Mouse (Mus musculus): ENCODE results near the gene Tecta.

Gene Tecta

DNA sequence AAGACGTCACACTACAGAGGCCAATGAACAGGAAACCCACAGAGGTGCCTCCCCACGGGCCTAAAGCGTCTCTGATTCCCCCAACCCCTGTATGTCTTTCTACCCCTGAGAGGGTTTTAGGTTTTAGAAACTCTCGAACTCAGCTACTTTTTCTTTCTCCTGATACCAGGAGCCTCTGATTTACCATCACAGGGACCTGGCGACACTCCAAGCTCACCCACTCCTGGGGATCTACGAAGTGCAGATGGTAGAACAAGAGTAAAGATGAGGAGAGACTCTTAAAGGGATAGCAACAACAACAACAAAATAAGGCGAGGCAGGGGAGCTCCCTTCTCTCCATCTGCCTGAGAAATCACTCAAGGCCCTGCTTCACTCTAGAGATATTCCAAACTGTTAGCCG lies 12.7 kb downstream of the Tecta start:
- DNase-seq (ENCODE audit: low spot score) = no peak

DNA sequence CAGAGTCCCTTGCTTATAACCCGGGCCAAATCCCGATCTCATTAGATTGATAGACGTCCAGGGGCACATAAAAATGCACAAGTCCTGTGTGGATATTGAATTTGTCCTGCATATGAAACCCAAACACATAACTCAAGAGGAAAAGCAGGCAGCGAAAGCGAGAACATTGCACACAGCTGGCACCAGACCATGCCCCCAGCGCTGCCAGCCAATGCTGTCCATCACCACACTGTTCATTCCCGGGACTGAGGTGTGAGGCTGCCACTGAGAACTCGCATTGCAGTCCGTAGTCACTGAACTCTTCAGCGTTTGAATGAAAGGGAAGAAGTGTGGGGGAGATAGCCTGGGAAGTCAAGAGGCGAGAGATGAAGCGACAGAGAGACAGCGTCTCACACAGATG lies 14.1 kb downstream of the Tecta start:
- DNase-seq (ENCODE audit: low spot score) = no peak

DNA sequence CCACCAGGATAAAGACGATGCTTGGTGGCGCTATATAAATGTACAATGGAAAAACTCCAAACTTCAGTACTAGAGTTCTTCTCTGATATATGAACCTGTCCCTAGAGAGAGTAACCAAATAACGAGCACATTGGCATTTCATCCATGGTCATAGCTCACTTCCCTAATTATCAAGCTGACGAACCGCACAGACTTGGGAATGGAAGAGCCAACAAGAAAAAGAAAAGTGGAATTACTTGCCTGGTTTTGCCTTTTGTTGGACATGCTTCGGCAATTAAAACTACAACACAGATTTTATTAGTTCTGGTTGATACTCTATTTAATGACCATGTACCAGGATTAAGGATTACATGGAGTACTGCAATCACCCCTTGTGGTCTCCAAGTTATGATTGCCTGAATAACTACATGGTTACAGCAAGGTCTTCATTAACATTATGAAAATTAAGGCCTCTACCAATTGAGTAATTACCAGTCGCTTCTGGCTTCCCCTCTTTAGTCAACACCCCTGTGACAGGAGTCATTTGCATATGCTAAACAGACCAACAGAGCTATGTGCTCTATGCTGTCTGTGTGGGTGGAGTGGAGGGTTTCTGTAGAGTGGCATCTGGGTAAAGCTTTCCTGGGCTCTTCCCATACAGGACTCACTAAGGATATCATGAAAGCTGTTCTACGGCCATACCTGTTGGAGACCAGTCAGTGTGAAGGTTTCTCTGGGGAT lies 16.9 kb downstream of the Tecta start:
- DNase-seq (ENCODE audit: low spot score) = no peak

DNA sequence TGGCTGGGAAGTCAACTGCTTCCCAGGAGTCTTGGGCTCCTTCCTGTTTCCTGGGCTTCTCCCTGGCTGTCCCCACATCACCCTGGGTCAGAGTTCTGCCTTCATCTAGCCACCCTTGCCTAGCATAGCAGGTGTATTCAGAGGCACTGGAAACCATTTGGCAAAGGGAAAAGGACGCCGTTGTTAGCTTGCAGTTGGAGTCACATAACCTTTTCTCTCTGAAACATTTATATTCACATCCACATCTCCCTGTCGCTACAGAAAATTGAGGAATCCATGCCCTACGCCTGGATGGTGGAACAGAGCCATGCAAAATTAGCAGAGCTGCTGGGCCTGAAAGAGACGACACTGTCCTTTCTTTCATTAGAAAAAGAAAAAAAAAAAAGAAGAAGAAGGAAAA lies 17.7 kb downstream of the Tecta start:
- no peak for DNase-seq (ENCODE audit: low spot score)

DNA sequence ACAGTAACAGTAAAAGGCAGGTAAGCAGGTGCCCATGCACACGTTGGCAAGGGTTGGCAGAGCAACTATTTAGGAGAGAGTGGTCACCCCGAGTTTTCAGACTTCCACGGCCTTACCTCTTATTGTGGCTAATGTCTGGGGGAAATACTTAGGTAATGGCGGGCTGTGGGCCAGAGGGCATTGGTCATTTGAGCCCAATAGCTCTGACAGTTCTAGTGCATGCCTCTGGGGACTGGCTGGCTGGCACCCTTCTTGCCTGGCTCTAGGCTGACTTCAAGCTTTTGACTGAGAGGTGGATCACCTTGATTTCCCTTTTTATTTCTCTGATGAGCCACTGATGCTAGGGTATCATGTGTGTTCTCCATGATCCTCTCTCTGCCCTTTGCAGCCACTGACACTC lies 21.7 kb downstream of the Tecta start:
- DNase-seq (ENCODE audit: low spot score) = no peak

DNA sequence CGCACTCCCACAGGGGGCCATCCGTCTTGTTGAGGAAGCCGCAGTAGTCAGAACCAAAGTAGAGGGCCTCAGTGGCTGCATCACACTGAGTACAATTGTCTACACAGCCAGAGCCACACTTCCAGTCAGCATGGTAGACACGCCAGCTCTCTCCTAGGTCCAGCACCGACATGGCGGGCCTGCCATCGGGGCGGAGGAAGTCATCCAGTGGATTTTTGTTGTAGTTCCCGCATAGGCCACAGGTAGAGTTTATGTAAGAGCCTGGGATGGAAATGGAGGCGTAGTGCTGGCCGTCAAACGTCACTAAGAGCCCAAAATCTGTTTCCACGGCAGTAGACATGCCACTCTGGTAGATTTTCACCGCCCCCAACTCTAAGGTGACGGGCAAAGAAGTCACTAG lies 22.1 kb downstream of the Tecta start:
- no peak for DNase-seq (ENCODE audit: low spot score)

DNA sequence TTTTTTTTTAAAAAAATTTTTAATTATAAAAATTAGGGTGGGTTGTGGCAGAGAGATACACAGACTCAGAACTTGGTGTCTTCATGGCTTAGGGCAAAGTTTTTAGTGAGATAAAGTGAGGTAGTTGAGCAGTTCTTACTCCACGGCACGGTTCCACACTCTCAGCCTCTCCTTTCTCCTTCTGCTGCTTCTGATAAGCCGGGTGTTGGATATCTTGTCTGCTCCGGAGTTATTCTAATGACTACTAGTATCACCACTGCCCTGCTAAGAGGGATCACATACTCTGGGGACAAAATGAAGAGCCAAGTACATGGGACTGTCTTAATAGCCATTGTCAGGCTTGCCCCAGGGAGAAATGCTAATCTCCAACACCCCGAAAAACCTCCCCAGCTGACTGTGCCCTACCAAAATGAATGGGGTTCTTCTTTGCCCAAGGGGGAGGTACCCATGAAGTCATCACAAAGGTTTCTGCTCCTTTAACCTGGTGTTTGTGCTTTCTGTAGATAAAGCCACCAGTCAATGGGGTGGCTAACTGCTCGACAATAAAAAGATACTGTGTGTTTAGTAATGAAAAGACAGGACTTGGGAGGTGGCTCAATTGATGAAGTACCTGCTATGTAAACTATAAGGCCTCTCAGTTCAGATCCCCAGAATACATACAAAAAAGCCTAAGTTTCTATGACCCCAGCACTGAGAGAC lies 27.9 kb downstream of the Tecta start:
- DNase-seq (ENCODE audit: low spot score) = no peak

DNA sequence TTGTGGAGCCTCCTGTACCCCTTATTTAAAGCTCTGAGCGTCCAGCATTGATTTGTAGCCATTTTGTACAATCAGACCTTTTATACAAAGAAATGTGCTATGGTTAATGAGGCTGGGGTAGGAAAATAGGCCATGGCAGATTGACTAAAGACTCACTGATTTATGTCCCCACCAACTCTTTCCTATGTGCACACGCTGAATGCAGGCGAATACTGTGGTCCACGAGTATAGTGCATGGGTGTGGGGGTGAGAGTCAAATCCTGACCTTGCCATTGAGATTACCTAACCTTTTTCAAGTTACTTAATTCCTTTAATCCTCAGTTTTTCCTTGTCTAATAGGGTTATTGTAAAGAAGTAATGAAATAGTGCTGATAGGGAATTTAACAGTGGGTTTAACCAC lies 42.1 kb downstream of the Tecta start:
- DNase-seq (ENCODE audit: low spot score) = no peak

DNA sequence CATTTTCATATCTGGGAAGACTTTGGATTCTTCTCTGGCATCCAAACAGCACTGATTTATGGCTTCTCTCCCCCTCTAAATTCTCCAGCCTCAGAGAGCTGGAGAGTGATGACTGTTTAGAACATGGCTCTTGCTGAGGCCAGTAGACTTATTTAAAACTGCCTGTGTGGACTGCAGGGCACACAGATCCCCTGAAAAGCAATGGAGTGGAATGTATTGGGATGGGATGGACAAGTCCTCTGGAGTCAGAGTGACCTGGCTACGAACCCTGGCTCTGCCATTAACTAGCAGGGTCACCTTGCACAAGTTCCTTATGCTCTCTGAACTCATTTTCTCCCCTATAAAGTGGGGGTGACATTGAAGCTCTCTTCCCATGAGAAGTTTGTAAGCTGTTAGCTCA lies 44.9 kb downstream of the Tecta start:
- DNase-seq (ENCODE audit: low spot score) = no peak

DNA sequence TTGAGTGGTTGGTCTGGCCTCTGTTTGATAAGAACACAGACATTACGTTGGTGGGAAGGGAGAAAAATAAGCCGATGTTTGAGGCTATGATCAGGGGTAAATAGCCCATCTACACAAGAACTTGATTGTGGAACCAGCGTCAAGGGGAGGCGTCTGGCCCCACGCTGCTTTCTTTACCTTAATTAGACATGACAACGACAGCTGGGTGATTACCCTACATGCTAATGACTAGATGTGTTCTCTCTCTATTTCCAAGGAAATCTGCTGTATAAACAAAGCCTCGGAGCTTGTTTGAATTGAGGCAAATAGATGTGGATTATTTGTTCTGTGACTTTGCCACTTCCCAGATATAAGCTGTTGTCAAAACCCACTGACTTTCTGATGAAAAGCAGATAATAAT lies 49.9 kb downstream of the Tecta start:
- no peak for DNase-seq (ENCODE audit: low spot score)

DNA sequence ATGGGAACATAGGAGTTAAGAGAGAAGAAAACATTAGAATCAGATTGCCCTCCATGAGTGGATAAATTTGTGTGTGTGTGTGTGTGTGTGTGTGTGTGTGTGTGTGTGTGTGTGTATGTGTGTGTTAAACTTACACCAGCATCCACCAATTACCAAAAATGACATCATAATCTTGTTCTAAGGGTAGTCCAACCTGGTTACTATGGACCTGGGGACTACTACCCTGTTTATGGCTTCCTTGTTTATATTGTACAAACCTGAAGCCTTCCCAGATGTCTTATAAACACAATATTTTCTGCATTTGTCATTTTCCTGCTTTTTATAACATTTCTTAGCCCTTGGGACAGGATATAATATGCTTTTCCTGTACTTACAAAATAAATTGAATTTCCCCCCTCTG lies 53.4 kb downstream of the Tecta start:
- DNase-seq (ENCODE audit: low spot score) = no peak

DNA sequence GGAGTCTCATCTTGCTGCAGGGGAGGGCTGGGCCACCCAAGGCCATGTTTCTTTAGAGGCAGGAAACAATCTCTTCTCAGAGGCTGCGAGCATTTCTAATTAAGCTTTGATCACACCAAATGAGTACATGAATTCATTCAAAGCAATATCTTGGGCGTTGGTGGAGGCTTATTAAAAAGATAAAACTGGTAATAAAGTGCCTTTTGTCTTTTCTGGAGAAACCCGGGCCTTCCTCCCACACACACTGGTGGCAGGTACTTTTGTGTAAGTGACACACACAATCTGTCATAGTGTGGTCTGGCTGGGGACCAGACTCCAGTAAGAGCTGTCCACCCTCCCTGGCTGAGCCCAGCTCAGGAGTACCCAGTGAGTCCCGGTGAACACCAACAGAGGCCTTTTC lies 60.6 kb downstream of the Tecta start:
- no peak for DNase-seq (ENCODE audit: low spot score)

DNA sequence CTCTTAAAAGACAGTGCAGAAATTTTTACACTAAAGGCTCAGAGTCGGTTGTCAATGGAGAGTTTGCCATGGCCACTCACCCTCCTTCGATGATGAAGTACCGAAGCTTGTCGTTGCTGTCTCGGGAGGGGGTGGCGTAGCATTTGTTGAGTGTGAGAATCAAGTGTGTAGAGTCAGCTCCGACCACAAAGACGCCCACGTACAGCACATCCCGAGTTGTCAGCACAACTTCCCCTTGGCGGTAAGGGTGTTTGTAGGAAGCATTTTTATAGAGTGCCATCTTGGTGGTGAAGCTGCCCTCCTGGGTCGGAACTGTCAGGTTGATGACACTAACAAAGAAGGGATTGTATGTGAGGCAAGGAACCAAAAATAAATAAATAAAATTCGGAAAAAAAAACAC lies 62.7 kb downstream of the Tecta start:
- no peak for DNase-seq (ENCODE audit: low spot score)

DNA sequence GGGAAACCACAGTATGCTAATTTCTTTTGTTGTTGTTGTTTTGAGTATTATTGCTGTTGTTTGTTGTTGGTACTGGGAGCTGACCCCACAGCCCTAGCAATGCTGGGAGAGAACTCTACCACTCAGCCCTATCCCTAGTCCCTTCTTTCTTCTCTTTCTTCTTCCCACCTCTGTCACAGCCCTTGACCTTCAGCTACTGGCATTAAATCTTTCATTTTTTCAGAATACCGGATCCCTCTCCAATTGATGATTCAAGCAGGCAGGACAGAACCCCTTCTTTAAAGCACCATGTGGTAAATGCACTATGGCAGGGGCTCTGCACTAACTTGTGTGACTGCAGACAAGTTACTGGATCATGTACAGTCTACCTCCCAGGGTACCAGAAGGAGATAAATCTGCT lies 63.2 kb downstream of the Tecta start:
- DNase-seq (ENCODE audit: low spot score) = no peak

DNA sequence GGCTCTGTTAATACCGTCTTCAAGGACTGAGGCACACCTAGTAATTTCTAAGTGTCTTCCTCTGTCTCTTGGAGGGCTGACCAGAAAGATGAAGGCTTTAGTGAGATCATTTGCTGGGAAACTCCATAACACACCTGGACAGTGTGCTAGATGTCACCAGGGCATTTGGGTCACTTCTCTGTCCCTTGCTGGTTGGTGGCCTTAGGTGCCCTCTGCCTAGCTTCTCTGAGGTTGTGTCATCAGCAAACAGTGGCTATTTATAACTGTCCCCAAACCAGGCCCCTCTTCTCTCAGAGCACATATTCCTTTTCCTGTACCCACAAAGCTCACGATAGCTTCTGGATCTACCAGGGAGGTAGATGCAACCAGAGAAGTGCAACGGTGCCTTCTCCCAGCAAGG lies 64.8 kb downstream of the Tecta start:
- DNase-seq (ENCODE audit: low spot score) = no peak

DNA sequence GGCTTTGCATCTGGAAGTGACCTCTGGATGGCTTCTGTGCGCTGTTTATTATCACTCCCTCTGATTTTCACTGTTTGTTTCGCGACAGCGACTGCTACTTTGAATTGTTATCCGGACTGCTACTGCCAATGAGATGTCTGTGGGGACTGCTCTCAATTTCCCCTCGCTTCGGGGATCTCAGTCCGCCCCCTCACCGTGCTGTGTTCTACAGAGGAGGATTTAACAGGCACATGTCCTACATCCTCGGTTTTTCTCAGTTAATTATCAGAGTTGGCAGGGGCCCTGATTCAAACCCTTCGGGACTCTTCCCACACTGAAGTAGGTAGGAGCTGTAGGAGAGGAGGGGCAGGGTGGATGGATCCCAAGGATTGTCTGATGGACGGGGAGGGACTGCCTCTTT lies 67.0 kb downstream of the Tecta start:
- DNase-seq (ENCODE audit: low spot score) = no peak

DNA sequence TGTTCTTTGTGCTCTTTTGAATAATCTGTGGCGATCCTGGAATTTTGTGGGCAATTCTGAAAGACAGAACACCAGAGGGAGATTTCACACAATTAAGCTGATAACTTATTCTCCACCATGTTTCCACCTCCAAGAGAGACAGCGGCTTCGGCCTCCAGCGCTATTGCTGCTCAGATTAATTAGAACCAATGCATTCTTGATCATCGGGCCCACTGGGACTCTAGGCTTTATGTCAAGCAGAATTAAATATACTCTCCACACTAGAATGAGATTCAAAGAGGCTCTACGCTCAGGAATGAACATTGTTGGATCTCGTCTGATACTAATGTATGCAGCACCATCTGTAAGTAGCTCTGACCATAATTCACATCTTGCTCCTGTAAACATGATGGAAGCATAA lies 68.4 kb downstream of the Tecta start:
- DNase-seq (ENCODE audit: low spot score) = no peak

DNA sequence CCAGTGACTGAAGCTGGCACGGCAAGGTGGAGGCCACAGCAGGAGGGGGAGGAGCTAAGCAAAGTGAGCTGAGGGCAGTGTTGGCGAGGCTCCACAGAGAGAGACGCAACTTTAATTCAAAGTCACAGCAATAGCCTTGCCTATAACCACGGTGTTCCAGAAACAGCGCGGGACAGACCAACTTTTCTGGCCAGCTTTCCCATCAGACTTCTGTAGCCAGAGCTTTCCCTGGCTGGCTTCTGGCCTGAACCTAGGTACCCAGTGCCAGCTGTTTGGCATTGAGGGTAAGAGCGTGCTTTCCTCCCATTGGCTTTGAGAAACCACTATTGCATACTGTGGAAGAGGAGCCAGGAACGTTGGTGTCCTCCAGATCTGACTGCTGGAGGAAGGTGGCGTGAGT lies 70.0 kb downstream of the Tecta start:
- no peak for DNase-seq (ENCODE audit: low spot score)

DNA sequence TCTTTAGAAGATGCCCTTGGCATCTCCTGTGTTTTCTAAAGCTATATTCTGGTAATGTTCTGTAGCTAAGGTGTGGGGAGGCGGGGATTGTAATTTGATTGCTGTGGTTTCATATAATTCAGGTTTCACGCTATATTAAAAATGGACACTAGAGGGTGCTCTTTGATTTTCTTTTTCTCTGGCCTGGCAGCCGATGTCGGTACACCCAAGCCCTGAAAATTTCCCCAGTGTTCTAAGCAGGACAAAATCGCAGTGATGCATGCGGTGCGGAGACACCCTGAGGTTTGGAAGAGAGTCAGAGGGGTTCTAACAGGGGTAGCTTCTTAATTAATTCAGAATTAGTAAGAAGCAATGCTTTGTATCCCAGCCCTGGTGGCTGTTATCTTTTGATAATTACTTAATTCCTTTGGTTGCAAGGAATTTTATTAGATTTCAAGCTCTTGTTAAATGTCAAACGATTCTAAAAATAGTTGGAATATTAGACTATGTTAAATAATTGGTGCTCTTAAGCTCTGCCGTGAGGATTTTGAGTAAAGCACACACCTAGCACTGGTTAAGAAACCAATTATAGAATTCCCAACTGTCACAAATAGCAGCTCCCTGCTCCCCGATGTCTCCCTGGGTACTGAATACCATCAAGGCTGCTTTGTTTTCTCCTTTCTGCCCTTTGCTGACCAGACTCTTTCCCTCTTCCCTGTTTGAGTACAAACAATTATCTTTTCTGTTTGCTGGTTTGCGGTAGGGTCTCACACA lies 72.9 kb downstream of the Tecta start:
- no peak for DNase-seq (ENCODE audit: low spot score)

DNA sequence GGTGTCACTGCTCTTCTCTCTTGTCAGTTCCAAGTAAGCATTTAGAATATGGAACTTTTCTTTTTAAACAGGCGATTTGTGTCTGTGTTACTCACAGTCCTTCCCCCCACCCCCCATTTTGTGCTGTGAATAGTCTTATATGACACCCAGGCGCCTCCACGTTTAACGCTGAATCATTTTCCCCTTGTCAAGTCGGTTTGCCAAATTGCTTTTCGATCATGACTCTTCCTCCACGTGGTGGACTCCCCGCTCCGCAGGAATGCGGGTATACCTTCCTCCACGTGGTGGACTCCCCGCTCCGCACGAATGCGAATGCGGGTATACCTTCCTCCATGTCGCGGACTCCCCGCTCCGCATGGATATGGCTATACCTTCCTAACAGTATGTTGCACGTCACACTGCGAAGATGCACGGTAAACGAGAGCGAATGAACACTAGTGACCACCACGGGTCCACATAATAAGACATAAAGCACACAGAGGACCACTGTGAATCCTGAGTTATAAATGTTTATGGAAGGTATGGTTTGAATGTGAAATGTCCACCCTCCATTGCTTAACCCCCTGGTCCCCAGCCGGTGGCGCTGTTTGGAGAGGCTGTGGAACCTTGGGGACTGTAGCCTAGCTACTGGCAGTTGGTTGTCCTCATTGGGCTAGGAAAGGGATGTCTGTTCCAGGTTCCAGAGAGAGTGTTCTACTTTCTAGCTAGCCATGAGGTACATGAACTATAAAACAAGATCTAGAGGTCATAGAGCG lies 74.9 kb downstream of the Tecta start:
- DNase-seq (ENCODE audit: low spot score) = no peak

DNA sequence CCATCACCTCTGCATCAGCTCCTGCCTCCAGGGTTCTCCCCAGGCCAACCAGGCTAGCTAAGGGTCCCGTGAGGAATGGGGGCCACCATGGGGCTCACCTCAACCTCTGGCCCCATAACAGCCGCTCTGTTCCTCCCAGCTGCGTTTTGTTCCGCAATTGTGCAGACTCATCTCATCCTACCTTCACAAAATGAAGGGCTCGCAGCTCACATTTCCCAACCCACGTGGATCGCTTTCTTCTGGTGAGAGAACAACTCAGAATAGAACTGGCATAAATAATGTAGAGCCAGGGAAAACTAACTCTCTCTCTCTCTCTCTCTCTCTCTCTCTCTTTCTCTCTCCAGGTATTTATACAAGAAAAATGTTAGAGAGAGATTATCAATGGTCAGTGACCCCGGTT lies 76.5 kb downstream of the Tecta start:
- DNase-seq (ENCODE audit: low spot score) = no peak

DNA sequence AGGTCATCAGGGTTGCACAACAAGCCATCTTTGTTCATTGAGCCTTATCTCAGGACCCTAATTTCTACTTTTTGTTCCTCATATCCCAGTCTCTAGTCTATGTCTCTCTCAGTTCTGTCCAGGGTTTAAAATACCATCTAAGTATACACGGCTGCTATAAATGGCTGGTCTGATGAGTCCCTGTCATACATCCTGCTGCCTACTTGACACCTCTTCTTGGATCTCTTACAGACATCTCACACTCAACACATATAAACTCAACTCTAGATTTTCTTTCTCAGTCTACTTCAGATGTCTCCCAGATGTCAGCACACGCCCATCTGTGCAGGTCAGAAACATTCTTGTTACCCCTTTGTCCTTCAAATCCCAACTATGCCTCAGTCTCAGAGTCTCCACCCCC lies 78.3 kb downstream of the Tecta start:
- DNase-seq (ENCODE audit: low spot score) = no peak

DNA sequence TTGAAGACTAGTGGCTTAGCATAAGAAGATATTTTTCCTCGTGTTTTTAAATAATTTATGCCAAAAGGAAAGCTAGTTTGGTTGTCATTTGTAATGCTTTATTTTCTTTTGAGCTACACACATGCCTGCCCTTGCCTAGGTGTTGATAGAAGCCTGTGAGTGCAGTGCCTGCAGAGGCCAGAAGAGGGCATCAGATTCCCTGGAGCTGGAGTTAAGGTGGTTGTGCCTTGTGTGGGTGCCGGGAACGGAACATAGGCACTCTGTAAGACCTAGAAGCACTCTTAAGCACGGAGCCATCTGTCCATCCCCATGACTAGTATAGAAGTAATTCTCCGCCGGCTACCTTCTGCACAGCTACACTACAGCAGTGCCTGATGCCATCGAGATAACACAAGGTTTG lies 79.1 kb downstream of the Tecta start:
- no peak for DNase-seq (ENCODE audit: low spot score)
